Mouse (Mus musculus) G1E (cell line): ENCODE data around the gene Arrdc2. TPM values are rescaled to one million over a fixed set of nuclear protein-coding genes. Genes with fewer than 3 reads are reported as not detected.

ENCODE experiments used
- ATAC-seq: 2 replicates; pipeline ENCODE4 v1.8.0; 2016; ENCODE audit warnings: mild to moderate bottlenecking; ENCODE audit not compliant: insufficient number of reproducible peaks, poor library complexity, low FRiP score, severe bottlenecking; ENCODE audit errors: extremely low read depth
- DNase-seq: peaks from one replicate; pipeline ENCODE4 v3.0.0; 2012; ENCODE audit warnings: low spot score
- H3K27me3 ChIP-seq: 2 replicates; pipeline ENCODE4 v1.6.1; 2012; ENCODE audit warnings: mild to moderate bottlenecking, low read length, inconsistent platforms; ENCODE audit not compliant: insufficient read depth
- H3K36me3 ChIP-seq: replicated peaks from 2 replicates; pipeline ENCODE3; 2012; ENCODE audit warnings: mild to moderate bottlenecking, inconsistent platforms
- H3K4me1 ChIP-seq: 2 replicates; pipeline ENCODE4 v1.6.1; 2012; ENCODE audit warnings: low read depth, low read length, inconsistent platforms, mixed read lengths; ENCODE audit not compliant: insufficient read depth
- H3K4me3 ChIP-seq: 2 replicates; pipeline ENCODE4 v1.5.1; 2012; ENCODE audit warnings: low read depth, mild to moderate bottlenecking, inconsistent platforms, low read length, moderate library complexity, mixed read lengths
- H3K9me3 ChIP-seq: replicated peaks from 2 replicates; pipeline ENCODE4 v1.6.1; 2012; ENCODE audit warnings: inconsistent platforms
- CTCF ChIP-seq: IDR thresholded peaks from 2 replicates; pipeline ENCODE4 v1.5.1; 2012; ENCODE audit warnings: low read depth, low read length, inconsistent platforms, mixed read lengths
- GATA1 ChIP-seq: IDR thresholded peaks from 2 replicates; pipeline ENCODE4 v1.6.1; 2012; ENCODE audit warnings: borderline replicate concordance, low read length, inconsistent platforms, mixed read lengths
- GATA2 ChIP-seq: IDR thresholded peaks from 2 replicates; pipeline ENCODE4 v1.6.1; 2012; ENCODE audit warnings: low read depth, low read length, inconsistent platforms, borderline replicate concordance
- POLR2AphosphoS5 ChIP-seq: IDR thresholded peaks from 2 replicates; pipeline ENCODE4 v1.6.1; 2012; ENCODE audit warnings: low read depth, low read length, inconsistent platforms; ENCODE audit not compliant: insufficient replicate concordance
- TAL1 ChIP-seq: conservative IDR thresholded peaks from 2 replicates; pipeline ENCODE4 v1.6.1; 2012; ENCODE audit warnings: low read depth, low read length, inconsistent platforms, mixed read lengths
- polyA plus RNA-seq: library from polyadenylated mRNA; stranded (reverse); fragments of >175 nt; gene quantifications from 2 replicates; pipeline ENCODE4 v1.2.3, GENCODE M21; 2012
- total RNA-seq, 2 experiments: library from RNA; stranded (forward) in 1 of 2; stranded (reverse) in 1 of 2; fragments of 200-1000 nt in 1 of 2; fragments of >200 nt in 1 of 2; fragmentation: Nextera tagmentation in 1 of 2; gene quantifications; 2 replicates each; pipeline ENCODE4 v1.2.3; 2014 to 2017

Arrdc2 gene
- total and polyA plus RNA-seq, 3 experiments: 12.3 to 78.9 (median 19.6) TPM

GRCm38 (mm10) chr8:70834071-70834470, 5.4 kb downstream of the Arrdc2 start:
- Histone ChIP-seq H3K4me3 (no peak overlapping the region), H3K36me3 (peaks cover 44% of the 10 kb centered on the region), H3K27me3 (peaks cover 13% of the 10 kb centered on the region; the same call in 1 of the 2 replicates), H3K9me3 (no peaks in the 10 kb centered on the region), H3K4me1 (peaks cover 41% of the 10 kb centered on the region)
- ATAC-seq: no peak
- TF ChIP-seq CTCF: no peak
- TF ChIP-seq GATA2: no peak
- TF ChIP-seq GATA1: no peak
- no peak for TF ChIP-seq TAL1
- no peak for TF ChIP-seq POLR2AphosphoS5
- no peak for DNase-seq

GRCm38 (mm10) chr8:70833520-70833919, 6.0 kb downstream of the Arrdc2 start:
- no peak overlapping the region for H3K4me3 ChIP-seq
- peaks cover 37% of the 10 kb centered on the region for H3K4me1 ChIP-seq
- H3K36me3 ChIP-seq: peaks cover 44% of the 10 kb centered on the region

GRCm38 (mm10) chr8:70833018-70833482, 6.5 kb downstream of the Arrdc2 start:
- no peaks in the 10 kb centered on the region for H3K9me3 ChIP-seq
- TF ChIP-seq POLR2AphosphoS5: no peak
- no peak for TF ChIP-seq GATA1
- TF ChIP-seq TAL1: no peak
- TF ChIP-seq CTCF: no peak
- no peak for TF ChIP-seq GATA2
- H3K36me3 ChIP-seq: peaks cover 44% of the 10 kb centered on the region
- no peak for DNase-seq
- H3K4me3 ChIP-seq: no peak overlapping the region
- no peak for ATAC-seq
- H3K4me1 ChIP-seq: peaks cover 34% of the 10 kb centered on the region
- peaks cover 23% of the 10 kb centered on the region for H3K27me3 ChIP-seq

More at GRCm38 (mm10) chr8:70833520-70833919, 6.0 kb downstream of the Arrdc2 start:
- no peak for DNase-seq
- Histone ChIP-seq H3K27me3 (peaks cover 18% of the 10 kb centered on the region), H3K9me3 (no peaks in the 10 kb centered on the region)
- ATAC-seq: no peak
- TF ChIP-seq CTCF: no peak
- TF ChIP-seq TAL1: no peak
- TF ChIP-seq GATA1: no peak

GRCm38 (mm10) chr8:70832371-70832770, 7.1 kb downstream of the Arrdc2 start:
- no peak overlapping the region for H3K4me3 ChIP-seq
- peaks cover 23% of the 10 kb centered on the region for H3K27me3 ChIP-seq
- ATAC-seq (no peak), DNase-seq (no peak)
- TF ChIP-seq POLR2AphosphoS5: no peak
- no peak for TF ChIP-seq TAL1
- TF ChIP-seq GATA2: no peak
- no peak for TF ChIP-seq CTCF
- TF ChIP-seq GATA1: no peak
- peaks cover 33% of the 10 kb centered on the region for H3K4me1 ChIP-seq
- no peaks in the 10 kb centered on the region for H3K9me3 ChIP-seq
- H3K36me3 ChIP-seq: peaks cover 41% of the 10 kb centered on the region

- TF ChIP-seq POLR2AphosphoS5 (no peak), GATA1 (no peak), TAL1 (no peak), CTCF (no peak), GATA2 (no peak)
- H3K4me1 ChIP-seq: peaks cover 25% of the 10 kb centered on the region
- DNase-seq (no peak), ATAC-seq (no peak)
- H3K4me3 ChIP-seq: no peak overlapping the region
- peaks cover 3% of the 10 kb centered on the region; the same call in 1 of the 2 replicates for H3K9me3 ChIP-seq
- H3K36me3 ChIP-seq: peaks cover 32% of the 10 kb centered on the region
- peaks cover 29% of the 10 kb centered on the region for H3K27me3 ChIP-seq
Observed at GRCm38 (mm10) chr8:70831517-70831916, 8.0 kb downstream of the Arrdc2 start.

GRCm38 (mm10) chr8:70827796-70828195, 11.7 kb downstream of the Arrdc2 start:
- ATAC-seq (no peak), DNase-seq (no peak)
- Histone ChIP-seq H3K27me3 (peaks cover 58% of the 10 kb centered on the region), H3K4me3 (no peak overlapping the region), H3K9me3 (peaks cover 3% of the 10 kb centered on the region; the same call in 1 of the 2 replicates), H3K4me1 (peaks cover 1% of the 10 kb centered on the region; the same call in 1 of the 2 replicates), H3K36me3 (no peaks in the 10 kb centered on the region)
- TF ChIP-seq GATA1 (no peak), GATA2 (no peak), CTCF (no peak), TAL1 (no peak), POLR2AphosphoS5 (no peak)
